Mouse (Mus musculus): Measurements from ENCODE around the gene Alyref. TPM values are rescaled to one million over a fixed set of nuclear protein-coding genes. Genes with fewer than 3 reads are reported as not detected.
A peak's percentile ranks its signal among the peaks of the same experiment; 100 is the strongest.

Alyref gene
- polyA plus RNA-seq, 1 experiment from 2014 or later: 361 TPM

- H3K4me2 ChIP-seq: peak overlapping the region; percentile 86
- H3K9me3 ChIP-seq (replicated peaks): no peaks in the 10 kb centered on the region
- WGBS: 51% methylated on average over 4 of the region's 4 CpGs
- peak overlapping the region; percentile 86 for H3K4me3 ChIP-seq
- H3K27me3 ChIP-seq (replicated peaks): no peaks in the 10 kb centered on the region
- ATAC-seq (ENCODE audit: insufficient number of reproducible peaks, low FRiP score): no peak
- H3K9ac ChIP-seq: peak overlapping the region; percentile 85
- H3K27ac ChIP-seq (ENCODE audit: poor library complexity, severe bottlenecking): peak overlapping the region; percentile 91
- H3K4me1 ChIP-seq (replicated peaks): peaks cover 44% of the 10 kb centered on the region
- peaks cover 19% of the 10 kb centered on the region for H3K36me3 ChIP-seq
Measured at GRCm38 (mm10) chr11:120631726-120632448, 33.7 kb upstream of the Alyref start.

GRCm38 (mm10) chr11:120630881-120631725, 32.9 kb upstream of the Alyref start:
- Histone ChIP-seq H3K9ac (peak overlapping the region; percentile 85), H3K4me3 (peak overlapping the region; percentile 86), H3K36me3 (peaks cover 24% of the 10 kb centered on the region), H3K4me2 (peak overlapping the region; percentile 86), H3K9me3 (replicated peaks) (no peaks in the 10 kb centered on the region), H3K27me3 (replicated peaks) (no peaks in the 10 kb centered on the region), H3K4me1 (replicated peaks) (peaks cover 48% of the 10 kb centered on the region), H3K27ac (ENCODE audit: poor library complexity, severe bottlenecking) (peak overlapping the region; percentile 91)
- no peak for ATAC-seq (ENCODE audit: insufficient number of reproducible peaks, low FRiP score)
- 27% methylated on average over 7 of the region's 7 CpGs for WGBS

- Histone ChIP-seq H3K4me1 (replicated peaks) (peaks cover 55% of the 10 kb centered on the region), H3K9ac (peak overlapping the region; percentile 85), H3K36me3 (peaks cover 24% of the 10 kb centered on the region), H3K27ac (ENCODE audit: poor library complexity, severe bottlenecking) (peak overlapping the region; percentile 91), H3K9me3 (replicated peaks) (no peaks in the 10 kb centered on the region), H3K4me3 (peak overlapping the region; percentile 86), H3K4me2 (peak overlapping the region; percentile 86), H3K27me3 (replicated peaks) (no peaks in the 10 kb centered on the region)
- 46% methylated on average over 5 of the region's 5 CpGs for WGBS
- ATAC-seq (ENCODE audit: insufficient number of reproducible peaks, low FRiP score): no peak
Measured at GRCm38 (mm10) chr11:120630401-120630871, 32.3 kb upstream of the Alyref start.

- Histone ChIP-seq H3K9me3 (replicated peaks) (no peaks in the 10 kb centered on the region), H3K36me3 (peaks cover 24% of the 10 kb centered on the region), H3K27ac (ENCODE audit: poor library complexity, severe bottlenecking) (peak overlapping the region; percentile 91), H3K4me2 (peak overlapping the region; percentile 86), H3K27me3 (replicated peaks) (no peaks in the 10 kb centered on the region), H3K4me1 (replicated peaks) (peaks cover 59% of the 10 kb centered on the region), H3K4me3 (peak overlapping the region; percentile 86), H3K9ac (peak overlapping the region; percentile 85)
- WGBS: 10% methylated on average over 7 of the region's 7 CpGs
- ATAC-seq (ENCODE audit: insufficient number of reproducible peaks, low FRiP score): peak; percentile 63
Measured at GRCm38 (mm10) chr11:120629911-120630310, 31.7 kb upstream of the Alyref start.

GRCm38 (mm10) chr11:120629341-120629730, 31.2 kb upstream of the Alyref start:
- WGBS: 79% methylated on average over 23 of the region's 23 CpGs
- Histone ChIP-seq H3K9me3 (replicated peaks) (no peaks in the 10 kb centered on the region), H3K36me3 (peaks cover 24% of the 10 kb centered on the region), H3K9ac (peak overlapping the region; percentile 85; the same call in 1 of the 2 replicates), H3K4me1 (replicated peaks) (peaks cover 58% of the 10 kb centered on the region), H3K27ac (ENCODE audit: poor library complexity, severe bottlenecking) (peak overlapping the region; percentile 91), H3K4me3 (peak overlapping the region; percentile 86), H3K4me2 (peak overlapping the region; percentile 86), H3K27me3 (replicated peaks) (no peaks in the 10 kb centered on the region)
- ATAC-seq (ENCODE audit: insufficient number of reproducible peaks, low FRiP score): no peak

GRCm38 (mm10) chr11:120628601-120629340, 30.6 kb upstream of the Alyref start:
- Histone ChIP-seq H3K4me2 (peak overlapping the region; percentile 86), H3K36me3 (peaks cover 24% of the 10 kb centered on the region), H3K9me3 (replicated peaks) (no peaks in the 10 kb centered on the region), H3K4me1 (replicated peaks) (peaks cover 58% of the 10 kb centered on the region), H3K4me3 (peak overlapping the region; percentile 86; the same call in 1 of the 2 replicates), H3K27ac (ENCODE audit: poor library complexity, severe bottlenecking) (no peak overlapping the region), H3K27me3 (replicated peaks) (no peaks in the 10 kb centered on the region), H3K9ac (no peak overlapping the region; the same call in 1 of the 2 replicates)
- ATAC-seq (ENCODE audit: insufficient number of reproducible peaks, low FRiP score): no peak
- 94% methylated on average over 23 of the region's 23 CpGs for WGBS

- Histone ChIP-seq H3K9me3 (replicated peaks) (no peaks in the 10 kb centered on the region), H3K27ac (ENCODE audit: poor library complexity, severe bottlenecking) (no peak overlapping the region), H3K4me2 (no peak overlapping the region), H3K9ac (no peak overlapping the region; the same call in 1 of the 2 replicates), H3K4me3 (no peak overlapping the region), H3K4me1 (replicated peaks) (peaks cover 59% of the 10 kb centered on the region), H3K27me3 (replicated peaks) (no peaks in the 10 kb centered on the region), H3K36me3 (peaks cover 27% of the 10 kb centered on the region)
- 87% methylated on average over 22 of the region's 22 CpGs for WGBS
- no peak for ATAC-seq (ENCODE audit: insufficient number of reproducible peaks, low FRiP score)
Measured at GRCm38 (mm10) chr11:120627468-120628300, 29.5 kb upstream of the Alyref start.

- Histone ChIP-seq H3K4me3 (no peak overlapping the region), H3K36me3 (peaks cover 35% of the 10 kb centered on the region), H3K27ac (ENCODE audit: poor library complexity, severe bottlenecking) (no peak overlapping the region), H3K4me2 (no peak overlapping the region), H3K27me3 (replicated peaks) (no peaks in the 10 kb centered on the region), H3K4me1 (replicated peaks) (peaks cover 54% of the 10 kb centered on the region), H3K9ac (no peak overlapping the region), H3K9me3 (replicated peaks) (no peaks in the 10 kb centered on the region)
- 88% methylated on average over 11 of the region's 11 CpGs for WGBS
- ATAC-seq (ENCODE audit: insufficient number of reproducible peaks, low FRiP score): no peak
Measured at GRCm38 (mm10) chr11:120626785-120627467, 28.8 kb upstream of the Alyref start.

- peak within 1 kb of the TSS; percentile 91 for H3K4me2 ChIP-seq
- H3K4me3 ChIP-seq: peak within 1 kb of the TSS; percentile 93
- H3K9ac ChIP-seq: peak within 1 kb of the TSS; percentile 80
- peaks cover 37% of the 10 kb centered on the region for H3K4me1 ChIP-seq (replicated peaks)
- H3K27me3 ChIP-seq (replicated peaks): no peaks in the 10 kb centered on the region
- H3K9me3 ChIP-seq (replicated peaks): no peaks in the 10 kb centered on the region
- ATAC-seq (ENCODE audit: insufficient number of reproducible peaks, low FRiP score): no peak
- peaks cover 51% of the 10 kb centered on the region for H3K36me3 ChIP-seq
- H3K27ac ChIP-seq (ENCODE audit: poor library complexity, severe bottlenecking): peak within 1 kb of the TSS; percentile 54
- 12% methylated on average over 5 of the region's 5 CpGs for WGBS
Measured at GRCm38 (mm10) chr11:120625152-120625775, 27.1 kb upstream of the Alyref start, which contains the start of gene Sirt7. Sirt7 (minus strand) TSS chr11:120625240.

Data from heart, embryonic 12.5 days (tissue).